Mouse (Mus musculus) C2C12 (cell line): ENCODE results near the gene Retreg1.

ENCODE experiments used
- CEBPB ChIP-seq: IDR thresholded peaks from one replicate; pipeline ENCODE4 v1.6.1; 2011; ENCODE audit warnings: low read depth, mild to moderate bottlenecking, control low read depth, moderate library complexity
- CTCF ChIP-seq: IDR thresholded peaks from one replicate; pipeline ENCODE4 v1.5.1; 2011; ENCODE audit not compliant: control insufficient read depth, insufficient read depth, insufficient read length

- TF ChIP-seq CTCF (no peak), CEBPB (no peak)
These were observed 87.7 kb downstream of the Retreg1 start for GRCm38 (mm10) chr15:25930657-25931056.
